Mouse (Mus musculus): ENCODE measurements around the gene Mfsd13b. TPM values are rescaled to one million over a fixed set of nuclear protein-coding genes. Genes with fewer than 3 reads are reported as not detected.

The Mfsd13b gene
- polyA plus RNA-seq (2012; rRNA removed), result 111 and 130 TPM in 2 replicates

- Histone ChIP-seq H3K27ac (ENCODE audit: control insufficient read depth, insufficient read depth, low read depth, low read length) (peak within 1 kb of the TSS; percentile 98), H3K4me3 (ENCODE audit: control insufficient read depth, low read depth, low read length) (peak within 1 kb of the TSS; percentile 99), H3K36me3 (ENCODE audit: control insufficient read depth, insufficient read depth, low read length) (no peaks in the 10 kb centered on the region), H3K27me3 (ENCODE audit: control insufficient read depth, insufficient read depth, low read length) (no peaks in the 10 kb centered on the region), H3K4me1 (ENCODE audit: control insufficient read depth, insufficient read depth, low read length) (no peaks in the 10 kb centered on the region)
- TF ChIP-seq POLR2A (IDR thresholded peaks at IDR 0.05; ENCODE audit: control insufficient read depth, low read depth, low read length) (peak; percentile 79), CTCF (IDR thresholded peaks at IDR 0.05; ENCODE audit: control insufficient read depth, insufficient read depth, insufficient replicate concordance, low read depth, low read length) (no peak)
Observed at GRCm38 (mm10) chr7:120982200-120982841, at the start of gene Mfsd13b, which contains the start of gene Cdr2. Gene Mfsd13b, plus strand, starts transcription at chr7:120982509. Gene Cdr2, minus strand, starts transcription at chr7:120982312.

GRCm38 (mm10) chr7:120933110-120933509 is 49.2 kb upstream of the Mfsd13b start:
- no peaks in the 10 kb centered on the region for H3K4me1 ChIP-seq (ENCODE audit: control insufficient read depth, insufficient read depth, low read length)
- peaks cover 12% of the 10 kb centered on the region for H3K36me3 ChIP-seq (ENCODE audit: control insufficient read depth, insufficient read depth, low read length)
- H3K27me3 ChIP-seq (ENCODE audit: control insufficient read depth, insufficient read depth, low read length), result no peaks in the 10 kb centered on the region
- H3K4me3 ChIP-seq (ENCODE audit: control insufficient read depth, low read depth, low read length), result no peak overlapping the region
- H3K27ac ChIP-seq (ENCODE audit: control insufficient read depth, insufficient read depth, low read depth, low read length), result no peak overlapping the region
- TF ChIP-seq CTCF (IDR thresholded peaks at IDR 0.05; ENCODE audit: control insufficient read depth, insufficient read depth, insufficient replicate concordance, low read depth, low read length), result no peak
- no peak for TF ChIP-seq POLR2A (IDR thresholded peaks at IDR 0.05; ENCODE audit: control insufficient read depth, low read depth, low read length)

GRCm38 (mm10) chr7:120933680-120934195 is 48.6 kb upstream of the Mfsd13b start:
- TF ChIP-seq CTCF (IDR thresholded peaks at IDR 0.05; ENCODE audit: control insufficient read depth, insufficient read depth, insufficient replicate concordance, low read depth, low read length), result no peak
- Histone ChIP-seq H3K36me3 (ENCODE audit: control insufficient read depth, insufficient read depth, low read length) (peaks cover 12% of the 10 kb centered on the region), H3K27me3 (ENCODE audit: control insufficient read depth, insufficient read depth, low read length) (no peaks in the 10 kb centered on the region), H3K27ac (ENCODE audit: control insufficient read depth, insufficient read depth, low read depth, low read length) (no peak overlapping the region), H3K4me1 (ENCODE audit: control insufficient read depth, insufficient read depth, low read length) (no peaks in the 10 kb centered on the region), H3K4me3 (ENCODE audit: control insufficient read depth, low read depth, low read length) (no peak overlapping the region)

GRCm38 (mm10) chr7:120934716-120935115 is 47.6 kb upstream of the Mfsd13b start:
- Histone ChIP-seq H3K27ac (ENCODE audit: control insufficient read depth, insufficient read depth, low read depth, low read length) (no peak overlapping the region), H3K4me3 (ENCODE audit: control insufficient read depth, low read depth, low read length) (no peak overlapping the region), H3K4me1 (ENCODE audit: control insufficient read depth, insufficient read depth, low read length) (no peaks in the 10 kb centered on the region), H3K36me3 (ENCODE audit: control insufficient read depth, insufficient read depth, low read length) (peaks cover 12% of the 10 kb centered on the region), H3K27me3 (ENCODE audit: control insufficient read depth, insufficient read depth, low read length) (no peaks in the 10 kb centered on the region)
- peak; percentile 39; the same call in 1 of the 2 replicates for TF ChIP-seq CTCF (IDR thresholded peaks at IDR 0.05; ENCODE audit: control insufficient read depth, insufficient read depth, insufficient replicate concordance, low read depth, low read length)
- TF ChIP-seq POLR2A (IDR thresholded peaks at IDR 0.05; ENCODE audit: control insufficient read depth, low read depth, low read length), result no peak

- H3K4me3 ChIP-seq (ENCODE audit: control insufficient read depth, low read depth, low read length), result no peak overlapping the region
- TF ChIP-seq POLR2A (IDR thresholded peaks at IDR 0.05; ENCODE audit: control insufficient read depth, low read depth, low read length) (no peak), CTCF (IDR thresholded peaks at IDR 0.05; ENCODE audit: control insufficient read depth, insufficient read depth, insufficient replicate concordance, low read depth, low read length) (no peak)
- peaks cover 12% of the 10 kb centered on the region for H3K36me3 ChIP-seq (ENCODE audit: control insufficient read depth, insufficient read depth, low read length)
- H3K27me3 ChIP-seq (ENCODE audit: control insufficient read depth, insufficient read depth, low read length), result no peaks in the 10 kb centered on the region
- H3K4me1 ChIP-seq (ENCODE audit: control insufficient read depth, insufficient read depth, low read length), result no peaks in the 10 kb centered on the region
- no peak overlapping the region for H3K27ac ChIP-seq (ENCODE audit: control insufficient read depth, insufficient read depth, low read depth, low read length)
Observed at GRCm38 (mm10) chr7:120936522-120936921, 45.8 kb upstream of the Mfsd13b start.

- TF ChIP-seq POLR2A (IDR thresholded peaks at IDR 0.05; ENCODE audit: control insufficient read depth, low read depth, low read length) (no peak), CTCF (IDR thresholded peaks at IDR 0.05; ENCODE audit: control insufficient read depth, insufficient read depth, insufficient replicate concordance, low read depth, low read length) (no peak)
- Histone ChIP-seq H3K27me3 (ENCODE audit: control insufficient read depth, insufficient read depth, low read length) (no peaks in the 10 kb centered on the region), H3K27ac (ENCODE audit: control insufficient read depth, insufficient read depth, low read depth, low read length) (no peak overlapping the region), H3K4me1 (ENCODE audit: control insufficient read depth, insufficient read depth, low read length) (no peaks in the 10 kb centered on the region), H3K4me3 (ENCODE audit: control insufficient read depth, low read depth, low read length) (no peak overlapping the region), H3K36me3 (ENCODE audit: control insufficient read depth, insufficient read depth, low read length) (peaks cover 8% of the 10 kb centered on the region)
Observed at GRCm38 (mm10) chr7:120938206-120938605, 44.1 kb upstream of the Mfsd13b start.

- H3K27me3 ChIP-seq (ENCODE audit: control insufficient read depth, insufficient read depth, low read length), result no peaks in the 10 kb centered on the region
- TF ChIP-seq POLR2A (IDR thresholded peaks at IDR 0.05; ENCODE audit: control insufficient read depth, low read depth, low read length) (no peak), CTCF (IDR thresholded peaks at IDR 0.05; ENCODE audit: control insufficient read depth, insufficient read depth, insufficient replicate concordance, low read depth, low read length) (no peak)
- no peak overlapping the region for H3K4me3 ChIP-seq (ENCODE audit: control insufficient read depth, low read depth, low read length)
- H3K4me1 ChIP-seq (ENCODE audit: control insufficient read depth, insufficient read depth, low read length), result no peaks in the 10 kb centered on the region
- H3K27ac ChIP-seq (ENCODE audit: control insufficient read depth, insufficient read depth, low read depth, low read length), result no peak overlapping the region
- H3K36me3 ChIP-seq (ENCODE audit: control insufficient read depth, insufficient read depth, low read length), result peaks cover 5% of the 10 kb centered on the region
Observed at GRCm38 (mm10) chr7:120940343-120940742, 42.0 kb upstream of the Mfsd13b start.

Measured in testis, adult 2 months (tissue).